Mouse (Mus musculus) cortical plate, adult 2 months (tissue): ENCODE results near the gene Olfr944.

Experiments used
- CTCF ChIP-seq: fragments of 200-500 bp; IDR thresholded peaks from 2 replicates; pipeline ENCODE4 v1.5.1; 2011; ENCODE audit warnings: mild to moderate bottlenecking, control low read depth, low read length; ENCODE audit not compliant: insufficient read depth; ENCODE audit errors: extremely low read depth
- POLR2A ChIP-seq: fragments of 200-500 bp; IDR thresholded peaks from 2 replicates; pipeline ENCODE4 v1.6.1; 2011; ENCODE audit warnings: mild to moderate bottlenecking, low read length, control low read depth; ENCODE audit not compliant: insufficient read depth; ENCODE audit errors: extremely low read depth

- TF ChIP-seq CTCF (no peak), POLR2A (no peak)
Measured at GRCm38 (mm10) chr9:39201620-39202019, at the start of gene Olfr944.
